Mouse (Mus musculus) intestine, embryonic 15.5 days (tissue): ENCODE measurements around the gene Ppp3ca. TPM values are rescaled to one million over a fixed set of nuclear protein-coding genes. Genes with fewer than 3 reads are reported as not detected.

Source experiments
- ATAC-seq: fragments of 200-750 bp; cut with Nextera tagmentation; 2 replicates; pipeline ENCODE4 v1.8.0; 2017; ENCODE audit warnings: moderate TSS enrichment, moderate library complexity
- H3K27ac ChIP-seq: fragments of 300-500 bp; sonication (generic); 2 replicates; pipeline ENCODE4 v1.5.1; 2015; ENCODE audit warnings: mild to moderate bottlenecking, inconsistent platforms
- H3K27me3 ChIP-seq: fragments of 300-500 bp; sonication (generic); replicated peaks from 2 replicates; pipeline ENCODE4 v1.6.1; 2015; ENCODE audit warnings: inconsistent platforms
- H3K36me3 ChIP-seq: fragments of 300-500 bp; sonication (generic); 2 replicates; pipeline ENCODE4 v1.6.1; 2015; ENCODE audit warnings: inconsistent platforms
- H3K4me1 ChIP-seq: fragments of 300-500 bp; sonication (generic); replicated peaks from 2 replicates; pipeline ENCODE4 v1.6.1; 2015; ENCODE audit warnings: inconsistent platforms
- H3K4me2 ChIP-seq: fragments of 300-500 bp; sonication (generic); replicated peaks from 2 replicates; pipeline ENCODE4 v1.6.1; 2015; ENCODE audit warnings: mild to moderate bottlenecking, inconsistent platforms
- H3K4me3 ChIP-seq: fragments of 300-500 bp; sonication (generic); replicated peaks from 2 replicates; pipeline ENCODE4 v1.5.1; 2015; ENCODE audit warnings: inconsistent platforms
- H3K9ac ChIP-seq: fragments of 300-500 bp; sonication (generic); 2 replicates; pipeline ENCODE4 v1.6.1; 2015; ENCODE audit warnings: inconsistent platforms
- H3K9me3 ChIP-seq: fragments of 300-500 bp; sonication (generic); 2 replicates; pipeline ENCODE4 v1.6.1; 2016; ENCODE audit warnings: inconsistent platforms
- WGBS: fragments of 180-500 bp; shearing (Covaris S2); methylation state at CpG from one replicate; pipeline ENCODE4 v1.1.7; 2015; 5-methylcytosine and 5-hydroxymethylcytosine counted together
- polyA plus RNA-seq: library from polyadenylated mRNA; unstranded; fragments of >200 nt; fragmentation: Nextera tagmentation; extraction: Ambion mirVana; gene quantifications from 2 replicates; pipeline ENCODE4 v1.2.1, GENCODE M21; 2015

Ppp3ca gene
- polyA plus RNA-seq, 1 experiment from 2014 or later = 47.5 TPM

DNA sequence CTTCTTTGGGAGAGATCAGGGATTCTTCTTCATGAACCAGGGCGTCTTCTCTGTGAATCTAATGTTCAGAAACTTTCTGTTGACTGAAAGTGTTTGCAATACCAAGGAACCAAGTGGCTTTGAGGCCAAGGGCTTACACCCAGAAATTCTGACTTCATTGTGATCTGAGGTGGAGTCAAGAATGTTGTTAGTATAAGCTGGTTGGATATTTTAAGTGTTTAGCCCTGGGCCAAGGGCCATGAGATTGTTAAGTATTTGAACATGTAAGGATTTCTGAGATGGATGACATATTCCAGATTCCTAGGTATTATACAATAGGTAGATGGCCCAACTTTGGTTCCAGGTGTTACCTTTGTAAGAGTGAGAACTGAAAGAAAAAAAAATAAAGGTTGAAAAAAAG, 68.5 kb downstream of the Ppp3ca start:
- no peak overlapping the region for H3K4me2 ChIP-seq
- H3K9me3 ChIP-seq = no peaks in the 10 kb centered on the region
- H3K9ac ChIP-seq = no peak overlapping the region
- no peak for ATAC-seq
- H3K27ac ChIP-seq = no peak overlapping the region
- WGBS = 79% methylated on average over 1 of the region's 1 CpGs
- no peaks in the 10 kb centered on the region for H3K4me1 ChIP-seq
- H3K27me3 ChIP-seq = no peaks in the 10 kb centered on the region
- H3K36me3 ChIP-seq = no peaks in the 10 kb centered on the region
- no peak overlapping the region for H3K4me3 ChIP-seq

GRCm38 (mm10) chr3:136738914-136739313, 69.0 kb downstream of the Ppp3ca start:
- Histone ChIP-seq H3K27me3 (no peaks in the 10 kb centered on the region), H3K4me1 (no peaks in the 10 kb centered on the region), H3K9ac (no peak overlapping the region), H3K27ac (no peak overlapping the region), H3K4me3 (no peak overlapping the region), H3K9me3 (no peaks in the 10 kb centered on the region), H3K36me3 (no peaks in the 10 kb centered on the region), H3K4me2 (no peak overlapping the region)
- ATAC-seq = no peak
- WGBS = 94% methylated on average over 5 of the region's 5 CpGs

- no peak for ATAC-seq
- no peaks in the 10 kb centered on the region for H3K36me3 ChIP-seq
- no peaks in the 10 kb centered on the region for H3K9me3 ChIP-seq
- no peak overlapping the region for H3K4me2 ChIP-seq
- no peaks in the 10 kb centered on the region for H3K27me3 ChIP-seq
- H3K27ac ChIP-seq = no peak overlapping the region
- WGBS = 71% methylated on average over 5 of the region's 5 CpGs
- H3K4me1 ChIP-seq = no peaks in the 10 kb centered on the region
- no peak overlapping the region for H3K9ac ChIP-seq
- H3K4me3 ChIP-seq = no peak overlapping the region
These were observed 71.7 kb downstream of the Ppp3ca start for GRCm38 (mm10) chr3:136741659-136742058.

DNA sequence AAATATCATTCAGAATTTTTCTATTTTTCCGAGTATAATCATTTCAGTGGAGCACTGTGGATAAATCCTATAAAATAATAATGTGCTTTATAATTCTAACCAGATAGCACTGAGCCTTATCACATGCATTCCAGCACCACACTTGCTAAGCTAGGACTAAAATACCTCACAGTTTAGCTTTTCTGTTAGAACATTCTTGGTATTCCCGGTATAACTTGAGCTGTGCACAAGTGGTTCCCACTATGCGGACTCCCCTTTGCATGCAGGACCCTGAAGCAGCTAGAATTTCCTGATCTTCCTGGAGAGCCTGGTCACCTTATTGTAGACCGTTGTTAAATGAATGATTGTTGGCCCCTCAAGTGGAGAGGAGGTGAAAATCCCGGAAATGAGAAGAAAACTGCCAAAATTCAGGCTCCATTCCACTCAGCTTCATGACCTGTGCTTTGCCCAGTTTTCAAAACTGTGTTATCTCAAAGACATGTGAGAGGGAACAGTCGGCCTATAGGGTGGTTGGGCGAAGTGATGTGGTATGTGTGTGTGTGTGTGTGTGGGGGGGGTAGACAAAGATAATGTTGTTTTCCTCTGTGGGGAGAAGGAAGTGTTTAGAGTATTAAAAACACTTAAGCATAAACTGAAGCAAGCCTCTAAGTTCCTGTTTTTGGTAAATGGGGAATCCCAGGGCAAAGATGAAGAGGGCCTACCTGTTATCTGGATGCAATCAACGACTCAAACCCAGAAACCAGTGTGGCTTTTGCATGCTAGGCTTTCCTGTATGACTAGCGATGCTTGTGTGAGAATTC, 72.5 kb downstream of the Ppp3ca start:
- no peak for ATAC-seq
- Histone ChIP-seq H3K9me3 (no peaks in the 10 kb centered on the region), H3K4me3 (no peak overlapping the region), H3K27ac (no peak overlapping the region), H3K27me3 (no peaks in the 10 kb centered on the region), H3K9ac (no peak overlapping the region), H3K4me1 (no peaks in the 10 kb centered on the region), H3K36me3 (no peaks in the 10 kb centered on the region), H3K4me2 (no peak overlapping the region)
- 80% methylated on average over 9 of the region's 9 CpGs for WGBS

DNA sequence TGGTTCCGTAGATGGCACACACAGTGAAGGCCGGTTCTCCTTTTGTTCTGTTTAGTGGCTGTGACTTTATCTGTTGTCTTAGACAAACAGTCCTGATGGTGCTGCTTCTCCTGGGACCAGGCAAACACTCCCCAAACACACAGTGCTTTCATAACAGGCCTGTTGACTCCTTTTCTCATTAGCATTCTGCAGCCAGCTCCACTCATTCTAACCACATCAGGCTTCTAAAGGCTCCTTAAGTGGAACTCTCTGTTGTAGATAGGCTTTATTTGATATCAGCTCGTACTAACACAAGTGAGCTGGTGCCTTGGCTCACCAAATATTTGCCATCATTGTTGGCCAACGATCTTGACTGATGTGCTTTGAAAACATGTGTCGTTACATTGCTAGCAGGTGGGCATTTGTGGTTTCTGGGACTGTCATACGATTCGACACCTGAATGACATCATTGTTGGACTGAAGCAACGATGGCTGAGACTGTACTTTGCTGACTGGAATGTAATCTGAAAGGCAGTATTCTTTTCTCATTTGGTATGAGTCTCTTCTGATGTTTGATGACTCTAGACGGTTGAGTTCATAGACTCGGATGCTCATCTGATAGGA, 74.5 kb downstream of the Ppp3ca start:
- no peaks in the 10 kb centered on the region for H3K9me3 ChIP-seq
- no peak for ATAC-seq
- H3K36me3 ChIP-seq = no peaks in the 10 kb centered on the region
- H3K4me1 ChIP-seq = no peaks in the 10 kb centered on the region
- no peak overlapping the region for H3K4me2 ChIP-seq
- H3K27ac ChIP-seq = no peak overlapping the region
- no peaks in the 10 kb centered on the region for H3K27me3 ChIP-seq
- 79% methylated on average over 10 of the region's 10 CpGs for WGBS
- H3K9ac ChIP-seq = no peak overlapping the region
- no peak overlapping the region for H3K4me3 ChIP-seq

- no peak overlapping the region for H3K27ac ChIP-seq
- no peak overlapping the region for H3K9ac ChIP-seq
- no peaks in the 10 kb centered on the region for H3K9me3 ChIP-seq
- no peaks in the 10 kb centered on the region for H3K4me1 ChIP-seq
- WGBS = 75% methylated on average over 7 of the region's 7 CpGs
- H3K4me2 ChIP-seq = no peak overlapping the region
- H3K27me3 ChIP-seq = no peaks in the 10 kb centered on the region
- no peaks in the 10 kb centered on the region for H3K36me3 ChIP-seq
- no peak overlapping the region for H3K4me3 ChIP-seq
- no peak for ATAC-seq
These were observed 75.5 kb downstream of the Ppp3ca start for GRCm38 (mm10) chr3:136745456-136745855.

DNA sequence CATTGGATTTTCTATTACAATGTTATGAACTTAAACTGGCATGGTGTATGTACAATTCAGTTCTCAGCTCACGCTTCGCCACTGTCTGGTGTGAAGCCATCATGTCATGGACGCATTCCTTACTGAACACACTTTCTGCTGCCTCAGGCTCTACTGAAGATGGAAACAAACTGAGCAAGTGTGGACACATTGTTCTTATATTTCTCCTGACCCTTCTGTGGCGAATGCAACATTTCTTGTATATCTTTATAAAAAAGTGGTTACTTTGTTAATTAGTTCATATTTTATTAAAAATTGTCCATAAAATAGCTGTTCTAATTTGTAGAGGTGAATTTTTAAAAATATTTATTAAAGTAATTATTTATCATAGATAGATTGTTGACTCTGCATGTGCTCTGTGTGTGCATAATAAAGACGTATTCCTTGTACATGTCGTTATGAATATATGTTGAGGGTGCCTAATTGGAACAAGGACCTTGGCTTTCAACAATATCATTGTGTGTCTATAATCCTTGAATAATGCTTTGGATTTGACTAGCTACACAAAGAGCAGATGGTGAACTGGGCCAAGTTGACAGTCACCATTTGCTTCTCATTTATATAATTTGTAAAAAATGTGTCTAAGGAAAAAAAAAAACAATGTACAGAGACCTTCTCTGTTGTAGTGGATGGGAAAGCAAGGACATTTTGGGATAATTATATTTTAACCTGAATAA, 79.0 kb downstream of the Ppp3ca start:
- no peak for ATAC-seq
- Histone ChIP-seq H3K36me3 (no peaks in the 10 kb centered on the region), H3K27ac (no peak overlapping the region), H3K4me2 (no peak overlapping the region), H3K27me3 (no peaks in the 10 kb centered on the region), H3K4me1 (no peaks in the 10 kb centered on the region), H3K4me3 (no peak overlapping the region), H3K9me3 (no peaks in the 10 kb centered on the region), H3K9ac (no peak overlapping the region)
- WGBS = 90% methylated on average over 6 of the region's 6 CpGs

DNA sequence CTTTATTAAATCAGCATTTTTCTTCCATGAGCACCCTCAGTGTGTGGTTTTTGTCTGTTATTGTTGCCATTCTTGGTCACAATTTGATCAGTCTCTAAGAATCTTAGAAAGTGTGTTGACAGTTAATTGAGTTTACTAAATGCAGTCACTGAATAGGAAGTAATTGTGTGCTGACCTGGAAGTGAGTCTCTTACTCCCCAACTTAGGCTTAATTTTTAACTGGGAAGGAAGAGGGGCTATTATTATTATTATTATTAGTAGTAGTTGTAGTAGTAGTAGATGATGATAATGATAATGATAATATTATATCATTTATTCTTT, 79.5 kb downstream of the Ppp3ca start:
- no peak overlapping the region for H3K9ac ChIP-seq
- no peaks in the 10 kb centered on the region for H3K9me3 ChIP-seq
- H3K4me3 ChIP-seq = no peak overlapping the region
- no peak overlapping the region for H3K4me2 ChIP-seq
- no peaks in the 10 kb centered on the region for H3K27me3 ChIP-seq
- ATAC-seq = no peak
- H3K36me3 ChIP-seq = no peaks in the 10 kb centered on the region
- H3K27ac ChIP-seq = no peak overlapping the region
- H3K4me1 ChIP-seq = no peaks in the 10 kb centered on the region

- no peak overlapping the region for H3K4me3 ChIP-seq
- no peak overlapping the region for H3K27ac ChIP-seq
- ATAC-seq = no peak
- WGBS = 76% methylated on average over 2 of the region's 2 CpGs
- no peaks in the 10 kb centered on the region for H3K9me3 ChIP-seq
- no peak overlapping the region for H3K4me2 ChIP-seq
- no peak overlapping the region for H3K9ac ChIP-seq
- no peaks in the 10 kb centered on the region for H3K36me3 ChIP-seq
- H3K27me3 ChIP-seq = no peaks in the 10 kb centered on the region
- H3K4me1 ChIP-seq = no peaks in the 10 kb centered on the region
These were observed 80.0 kb downstream of the Ppp3ca start for GRCm38 (mm10) chr3:136749951-136750350.

DNA sequence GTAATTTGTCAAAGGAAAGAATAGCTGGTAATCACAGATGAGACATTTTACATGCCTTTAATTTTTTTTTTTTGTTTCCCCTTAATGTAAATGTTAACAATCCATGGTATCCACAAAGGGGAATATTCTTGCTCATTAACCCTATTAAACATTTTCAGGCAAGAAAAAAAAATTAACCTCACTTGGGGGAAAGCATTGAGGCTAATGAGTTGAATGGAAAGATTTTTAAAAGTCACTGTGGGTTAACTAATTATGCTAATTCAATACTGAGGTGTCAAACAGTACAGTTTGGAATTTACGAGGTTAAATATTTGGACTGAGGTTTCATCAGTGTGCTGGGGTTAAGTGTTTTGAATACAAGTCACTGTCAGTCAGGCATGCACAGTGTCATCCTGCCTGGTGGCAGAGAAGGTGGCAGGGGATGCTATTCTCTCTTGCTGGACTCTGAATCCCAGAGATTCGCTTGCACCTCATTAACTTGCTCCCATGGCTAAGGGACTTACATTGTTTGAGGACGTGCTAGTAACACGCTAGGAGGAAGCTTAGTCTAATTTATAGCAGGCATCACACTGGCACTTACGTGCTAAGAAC, 82.3 kb downstream of the Ppp3ca start:
- no peaks in the 10 kb centered on the region for H3K4me1 ChIP-seq
- no peak overlapping the region for H3K27ac ChIP-seq
- H3K4me2 ChIP-seq = no peak overlapping the region
- no peak overlapping the region for H3K4me3 ChIP-seq
- 57% methylated on average over 5 of the region's 5 CpGs for WGBS
- no peak for ATAC-seq
- no peak overlapping the region for H3K9ac ChIP-seq
- H3K9me3 ChIP-seq = no peaks in the 10 kb centered on the region
- H3K36me3 ChIP-seq = no peaks in the 10 kb centered on the region
- no peaks in the 10 kb centered on the region for H3K27me3 ChIP-seq

DNA sequence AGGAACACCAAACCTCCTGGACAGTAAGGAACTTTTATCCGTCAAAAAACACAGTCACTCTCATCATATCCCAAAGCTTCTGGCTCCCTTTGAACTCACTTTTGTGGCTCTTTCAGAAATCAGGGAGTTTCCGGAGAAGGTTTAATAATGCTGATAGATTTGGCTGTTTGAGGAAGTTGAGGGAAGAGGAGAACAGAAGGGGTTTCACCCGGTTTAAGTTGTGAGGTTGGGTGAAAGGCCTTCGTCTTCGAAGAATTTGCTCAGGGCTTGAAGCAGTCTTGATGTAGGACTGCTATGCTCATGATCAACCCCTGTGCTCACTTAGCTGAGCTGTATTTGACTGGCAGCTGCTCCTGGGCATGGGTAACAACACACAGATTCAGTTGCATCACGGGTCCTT, 86.2 kb downstream of the Ppp3ca start:
- no peak for ATAC-seq

DNA sequence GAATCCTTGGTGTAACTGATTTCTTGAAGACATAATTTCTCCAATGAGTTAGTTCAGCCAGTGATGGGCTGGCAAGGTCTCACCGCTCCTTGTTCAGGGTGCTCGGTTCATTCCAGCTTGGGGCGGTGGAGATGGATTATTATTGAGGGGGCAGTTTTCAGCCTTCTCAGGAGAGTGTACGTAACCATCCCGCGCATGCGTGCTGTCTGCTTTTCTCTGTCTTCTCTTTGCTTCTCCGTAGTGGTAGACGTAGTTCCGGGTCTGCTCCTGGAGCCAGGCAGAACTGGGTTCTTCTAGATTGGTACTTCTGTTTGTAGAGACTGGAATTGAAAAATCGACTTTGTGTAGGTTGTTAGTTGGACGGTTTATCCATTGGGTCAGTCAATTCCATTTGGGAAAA, 89.5 kb downstream of the Ppp3ca start:
- H3K9ac ChIP-seq = no peak overlapping the region
- no peaks in the 10 kb centered on the region for H3K9me3 ChIP-seq
- H3K27me3 ChIP-seq = no peaks in the 10 kb centered on the region
- no peak for ATAC-seq
- no peaks in the 10 kb centered on the region for H3K4me1 ChIP-seq
- no peak overlapping the region for H3K4me2 ChIP-seq
- no peak overlapping the region for H3K27ac ChIP-seq
- WGBS = 94% methylated on average over 12 of the region's 12 CpGs
- H3K4me3 ChIP-seq = no peak overlapping the region
- no peaks in the 10 kb centered on the region for H3K36me3 ChIP-seq

More for the DNA sequence above, 86.2 kb downstream of the Ppp3ca start:
- 85% methylated on average over 6 of the region's 6 CpGs for WGBS
- Histone ChIP-seq H3K36me3 (no peaks in the 10 kb centered on the region), H3K9ac (no peak overlapping the region), H3K4me3 (no peak overlapping the region), H3K27ac (no peak overlapping the region), H3K9me3 (no peaks in the 10 kb centered on the region), H3K4me2 (no peak overlapping the region), H3K4me1 (no peaks in the 10 kb centered on the region), H3K27me3 (no peaks in the 10 kb centered on the region)
